Mouse (Mus musculus) CH12.LX (cell line): Measurements from ENCODE around the gene Gcnt2. TPM values are rescaled to one million over a fixed set of nuclear protein-coding genes. Genes with fewer than 3 reads are reported as not detected.

Experiments used
- DNase-seq: peaks from one replicate; pipeline ENCODE4 v3.0.0-alpha.2; 2013; ENCODE audit errors: extremely low read depth
- H3K27ac ChIP-seq: 2 replicates; pipeline ENCODE4 v1.5.1; 2012; ENCODE audit warnings: low read depth, mild to moderate bottlenecking, control low read depth, moderate library complexity; ENCODE audit not compliant: insufficient read depth
- H3K27me3 ChIP-seq: replicated peaks from 2 replicates; pipeline ENCODE3; 2012; ENCODE audit warnings: inconsistent platforms
- H3K36me3 ChIP-seq, 2 experiments: replicated peaks in 1 of 2; 2 replicates each; pipeline versions ENCODE3 to v1.6.1; 2012; ENCODE audit warnings: inconsistent platforms in 1 of 2, low read length in 1 of 2, mild to moderate bottlenecking in 1 of 2, mixed read lengths in 1 of 2, moderate library complexity in 1 of 2; ENCODE audit not compliant: control insufficient read depth in 1 of 2, insufficient read depth in 1 of 2
- H3K4me1 ChIP-seq, 2 experiments: 2 replicates each; pipeline ENCODE4 v1.6.1; 2012; ENCODE audit warnings: inconsistent platforms in 1 of 2, moderate library complexity in 1 of 2; ENCODE audit not compliant: insufficient read depth in 2 of 2, control insufficient read depth in 1 of 2
- H3K4me2 ChIP-seq: 2 replicates; pipeline ENCODE4 v1.6.1; 2012; ENCODE audit warnings: low read depth, mild to moderate bottlenecking, control low read depth; ENCODE audit not compliant: poor library complexity, insufficient read depth, severe bottlenecking
- H3K4me3 ChIP-seq, 3 experiments: fragments of 150-350 bp in 1 of 3; sonication (generic) in 1 of 3; replicated peaks in 1 of 3; 2 replicates each; pipeline versions ENCODE3 to v1.5.1; 2011 to 2012; ENCODE audit warnings: low read depth in 2 of 3, low read length in 2 of 3, mild to moderate bottlenecking in 2 of 3, moderate library complexity in 2 of 3, control low read depth in 1 of 3, improper control_type of control experiment in 1 of 3, inconsistent platforms in 1 of 3, mixed read lengths in 1 of 3; ENCODE audit not compliant: poor library complexity in 1 of 3
- H3K79me2 ChIP-seq: replicated peaks from 2 replicates; pipeline ENCODE4 v1.6.1; 2012; ENCODE audit warnings: mild to moderate bottlenecking, moderate library complexity; ENCODE audit not compliant: control insufficient read depth, poor library complexity, insufficient read depth, severe bottlenecking; ENCODE audit errors: extremely low read depth
- H3K9ac ChIP-seq: 2 replicates; pipeline ENCODE4 v1.6.1; 2012; ENCODE audit warnings: low read depth, mild to moderate bottlenecking, control low read depth, moderate library complexity; ENCODE audit not compliant: insufficient read depth
- H3K9me3 ChIP-seq: replicated peaks from 2 replicates; pipeline ENCODE3; 2012; ENCODE audit warnings: low read length, inconsistent platforms, mixed read lengths
- CHD2 ChIP-seq: IDR thresholded peaks from 2 replicates; pipeline ENCODE4 v1.6.1; 2011; ENCODE audit warnings: low read length, improper control_type of control experiment
- EP300 ChIP-seq: IDR thresholded peaks from 2 replicates; pipeline ENCODE4 v1.6.1; 2011; ENCODE audit warnings: low read length, improper control_type of control experiment
- ETS1 ChIP-seq: conservative IDR thresholded peaks from 2 replicates; pipeline ENCODE4 v1.6.1; 2012; ENCODE audit warnings: low read depth, mild to moderate bottlenecking, inconsistent platforms, low read length, improper control_type of control experiment, moderate library complexity
- GABPA ChIP-seq: IDR thresholded peaks from 2 replicates; pipeline ENCODE4 v1.6.1; 2012; ENCODE audit warnings: low read depth, low read length, improper control_type of control experiment, inconsistent platforms; ENCODE audit not compliant: insufficient replicate concordance
- KAT2A ChIP-seq: IDR thresholded peaks from 2 replicates; pipeline ENCODE4 v1.6.1; 2012; ENCODE audit warnings: low read length, improper control_type of control experiment, inconsistent platforms; ENCODE audit not compliant: insufficient replicate concordance
- MAX ChIP-seq: IDR thresholded peaks from 2 replicates; pipeline ENCODE4 v1.6.1; 2011; ENCODE audit warnings: low read length, improper control_type of control experiment
- MAZ ChIP-seq: IDR thresholded peaks from 2 replicates; pipeline ENCODE4 v1.6.1; 2012; ENCODE audit warnings: low read depth, mild to moderate bottlenecking, inconsistent platforms, low read length, improper control_type of control experiment, moderate library complexity
- MEF2A ChIP-seq: IDR thresholded peaks from 2 replicates; pipeline ENCODE4 v1.6.1; 2014; ENCODE audit warnings: low read depth, mild to moderate bottlenecking, inconsistent platforms, low read length, improper control_type of control experiment, borderline replicate concordance
- MXI1 ChIP-seq: IDR thresholded peaks from 2 replicates; pipeline ENCODE4 v1.6.1; 2011; ENCODE audit warnings: mild to moderate bottlenecking, low read depth, low read length, improper control_type of control experiment
- NELFE ChIP-seq: IDR thresholded peaks from 2 replicates; pipeline ENCODE4 v1.6.1; 2011; ENCODE audit warnings: low read depth, low read length, improper control_type of control experiment
- NRF1 ChIP-seq: IDR thresholded peaks from 2 replicates; pipeline ENCODE4 v1.6.1; 2014; ENCODE audit warnings: low read depth, mild to moderate bottlenecking, inconsistent platforms, low read length, improper control_type of control experiment, moderate library complexity
- PAX5 ChIP-seq: IDR thresholded peaks from 2 replicates; pipeline ENCODE4 v1.6.1; 2012; ENCODE audit warnings: low read length, inconsistent platforms, mixed read lengths
- POLR2A ChIP-seq: IDR thresholded peaks from 2 replicates; pipeline ENCODE4 v1.6.1; 2011; ENCODE audit warnings: low read depth, mild to moderate bottlenecking, improper control_type of control experiment, low read length
- RAD21 ChIP-seq: IDR thresholded peaks from 2 replicates; pipeline ENCODE4 v1.6.1; 2011; ENCODE audit warnings: low read depth, mild to moderate bottlenecking, low read length, improper control_type of control experiment, moderate library complexity
- RCOR1 ChIP-seq: conservative IDR thresholded peaks from 2 replicates; pipeline ENCODE4 v1.6.1; 2012; ENCODE audit warnings: low read depth, mild to moderate bottlenecking, inconsistent platforms, low read length, improper control_type of control experiment
- TBP ChIP-seq: conservative IDR thresholded peaks from 2 replicates; pipeline ENCODE4 v1.6.1; 2011; ENCODE audit warnings: low read depth, low read length, improper control_type of control experiment
- USF1 ChIP-seq: IDR thresholded peaks from 2 replicates; pipeline ENCODE4 v1.6.1; 2014; ENCODE audit warnings: low read depth, mild to moderate bottlenecking, inconsistent platforms, low read length, improper control_type of control experiment
- ZKSCAN1 ChIP-seq: IDR thresholded peaks from 2 replicates; pipeline ENCODE4 v1.6.1; 2012; ENCODE audit warnings: low read depth, inconsistent platforms, low read length, improper control_type of control experiment, borderline replicate concordance
- ZNF384 ChIP-seq: IDR thresholded peaks from 2 replicates; pipeline ENCODE4 v1.6.1; 2012; ENCODE audit warnings: low read depth, low read length, improper control_type of control experiment, inconsistent platforms
- dilution Hi-C: fragments of 300-500 bp; cut with MboI; formaldehyde crosslinking; loops from 2 replicates; pipeline ENCODE4 v1.14.3; 2020; ENCODE audit warnings: low sequenced_read_pairs; ENCODE audit not compliant: extremely low pct_unique_long_range_greater_than_20kb, extremely low pct_ligation_motif_present
- in situ Hi-C: fragments of 300-500 bp; cut with MboI; formaldehyde crosslinking; loops from 3 replicates; pipeline ENCODE4 v1.14.3; 2019; ENCODE audit warnings: low sequenced_read_pairs, low pct_ligation_motif_present, low pct_unique_long_range_greater_than_20kb, mixed read lengths
- polyA plus RNA-seq: library from polyadenylated mRNA; unstranded; fragments of >175 nt; gene quantifications from 2 replicates; pipeline ENCODE4 v1.2.1, GENCODE M21; 2012; ENCODE audit warnings: low read depth; ENCODE audit not compliant: insufficient read length
- total RNA-seq, 2 experiments: library from RNA; depleted of rRNA; stranded (reverse); fragments of 300-350 nt in 1 of 2; fragments of >200 nt in 1 of 2; gene quantifications; 2 replicates each; pipeline ENCODE4 v1.2.3; 2012 to 2014

The Gcnt2 gene
- total and polyA plus RNA-seq, 3 experiments = not detected

DNA sequence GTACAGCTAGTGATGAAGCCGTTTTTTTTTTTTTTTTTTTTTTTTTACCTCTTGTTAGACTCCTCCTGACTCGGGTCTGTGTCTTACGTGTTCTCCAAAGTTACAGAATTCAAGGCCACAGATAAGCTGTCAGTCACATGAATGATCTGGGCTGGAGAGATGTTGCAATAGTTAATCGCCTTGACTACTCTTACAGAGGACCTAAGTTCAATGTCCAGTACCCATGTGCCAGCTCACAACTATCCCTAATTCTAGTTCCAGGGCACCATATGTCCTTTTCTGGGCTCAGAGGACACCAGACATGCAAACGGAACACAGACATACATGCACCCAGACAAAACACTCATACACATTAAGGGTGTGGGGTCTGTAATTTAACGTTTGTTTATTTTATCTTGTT is 8.9 kb upstream of the Gcnt2 start:
- dilution Hi-C loops (no loop called here), in situ Hi-C loops (no loop called here)
- no peak for DNase-seq
- no peak overlapping the region for H3K27ac ChIP-seq
- H3K36me3 ChIP-seq = no peaks in the 10 kb centered on the region
- H3K4me2 ChIP-seq = no peak overlapping the region
- H3K9me3 ChIP-seq = no peaks in the 10 kb centered on the region
- no peak overlapping the region for H3K9ac ChIP-seq
- H3K4me3 ChIP-seq = no peak overlapping the region
- no peaks in the 10 kb centered on the region for H3K27me3 ChIP-seq
- H3K4me1 ChIP-seq = no peaks in the 10 kb centered on the region
- H3K79me2 ChIP-seq = no peaks in the 10 kb centered on the region
- TF ChIP-seq KAT2A (no peak), USF1 (no peak), NELFE (no peak), MXI1 (no peak), ZKSCAN1 (no peak), ZNF384 (no peak), RCOR1 (no peak), POLR2A (no peak), NRF1 (no peak), CHD2 (no peak), RAD21 (no peak), ETS1 (no peak), TBP (no peak), PAX5 (no peak), MAZ (no peak), GABPA (no peak)

DNA sequence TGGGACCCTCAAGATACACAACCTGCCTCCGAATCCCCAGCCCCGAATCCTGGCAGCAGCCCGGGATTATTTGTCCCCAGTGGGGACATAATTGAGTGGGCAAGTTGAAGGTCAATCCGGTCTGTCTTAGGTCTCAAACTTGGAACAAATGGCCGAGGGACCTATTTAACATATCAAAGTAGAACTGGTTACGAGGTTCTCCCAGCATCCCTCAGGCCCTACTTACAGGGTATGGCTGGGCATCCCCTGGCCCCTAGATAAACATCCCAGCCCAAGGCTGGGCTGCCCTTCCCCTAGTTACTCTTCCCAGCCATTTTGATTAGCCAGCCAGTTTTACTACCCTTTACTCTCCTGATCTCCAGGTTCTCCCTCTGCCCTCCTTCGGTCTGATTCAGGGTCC is 8.3 kb upstream of the Gcnt2 start:
- in situ Hi-C loops (no loop called here), dilution Hi-C loops (no loop called here)
- no peaks in the 10 kb centered on the region for H3K4me1 ChIP-seq
- H3K4me2 ChIP-seq = no peak overlapping the region
- no peaks in the 10 kb centered on the region for H3K36me3 ChIP-seq
- H3K4me3 ChIP-seq = no peak overlapping the region
- no peaks in the 10 kb centered on the region for H3K9me3 ChIP-seq
- H3K9ac ChIP-seq = no peak overlapping the region
- H3K27me3 ChIP-seq = no peaks in the 10 kb centered on the region
- H3K79me2 ChIP-seq = no peaks in the 10 kb centered on the region
- no peak overlapping the region for H3K27ac ChIP-seq
- TF ChIP-seq MAX (no peak), PAX5 (no peak), MAZ (no peak), EP300 (no peak), MEF2A (no peak), MXI1 (no peak), USF1 (no peak)
- no peak for DNase-seq
